Mouse (Mus musculus) gastrocnemius, postnatal 25 days (tissue): ENCODE data around the gene Nrl. TPM values are rescaled to one million over a fixed set of nuclear protein-coding genes. Genes with fewer than 3 reads are reported as not detected.
A peak's percentile ranks its signal among the peaks of the same experiment; 100 is the strongest.

Experiments
- DNase-seq: peaks from one replicate; pipeline ENCODE4 v3.0.0; 2022
- long read RNA-seq, 2 experiments: library from polyadenylated mRNA; stranded (forward); transcript quantifications; one replicate each; pipeline ENCODE4 v2.0.0; 2021
- total RNA-seq, 2 experiments: library from RNA; stranded (reverse); gene quantifications; 1 replicate in 1 of 2; 2 replicates in 1 of 2; pipeline ENCODE4 v1.2.3; 2021

The Nrl gene
- total RNA-seq: not detected
- long read RNA-seq, experiment 1: 0 reads
- long read RNA-seq, experiment 2: 0 reads

DNA sequence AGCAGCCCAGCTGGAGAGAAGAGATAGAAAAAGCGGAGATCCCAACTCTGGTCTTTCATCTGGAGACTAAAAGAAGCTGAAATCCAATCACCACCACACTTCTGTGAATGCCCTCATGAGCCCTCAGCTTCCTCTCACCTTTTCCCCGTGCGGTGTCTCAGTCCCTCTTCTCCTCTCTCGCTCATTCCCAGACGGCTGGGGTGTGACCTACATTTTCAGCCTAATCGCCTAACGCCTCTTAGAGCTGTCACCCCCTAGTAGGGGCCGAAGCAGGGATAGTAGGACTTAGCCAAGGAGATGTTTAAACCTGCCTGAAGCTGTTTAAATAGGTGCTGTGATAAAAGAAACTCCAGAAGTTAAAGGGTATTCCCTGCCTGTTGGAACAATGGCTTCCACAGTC is at the start of gene Nrl:
TSS of gene Nrl (minus strand) at position 197 of the 400 bp plus-strand sequence.
- DNase-seq: no peak

- no peak for DNase-seq
These were observed 47.0 kb upstream of the Nrl start for GRCm38 (mm10) chr14:55571760-55572159.

- no peak for DNase-seq
These were observed 45.8 kb upstream of the Nrl start for GRCm38 (mm10) chr14:55570588-55570987.

DNA sequence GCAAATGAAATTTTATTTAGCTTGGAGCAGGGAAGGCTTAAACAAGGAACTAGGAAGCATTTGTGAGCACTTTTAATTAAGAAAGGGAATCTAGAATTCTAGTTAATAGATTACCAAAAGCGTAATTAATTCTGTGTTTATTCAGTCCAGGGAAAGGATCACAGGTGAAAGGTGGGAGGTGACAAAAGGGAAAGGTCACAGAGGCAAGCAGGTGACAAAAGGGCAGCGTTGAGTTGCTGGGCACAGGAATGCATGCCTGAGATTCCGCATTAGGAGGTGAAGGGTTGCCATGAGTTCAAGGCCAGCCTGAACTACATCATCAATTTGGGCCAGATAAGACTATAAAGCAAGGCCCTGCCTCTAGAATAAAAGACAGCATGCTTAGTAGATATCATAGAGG is 42.7 kb upstream of the Nrl start:
- no peak for DNase-seq

- no peak for DNase-seq
These were observed 41.0 kb upstream of the Nrl start for GRCm38 (mm10) chr14:55565748-55566147.

GRCm38 (mm10) chr14:55563249-55563648 is 38.5 kb upstream of the Nrl start:
- no peak for DNase-seq

- DNase-seq: no peak
These were observed 37.1 kb upstream of the Nrl start for GRCm38 (mm10) chr14:55561860-55562259.

GRCm38 (mm10) chr14:55560202-55561073 is 35.7 kb upstream of the Nrl start, which contains the start of gene A730061H03Rik:
A730061H03Rik (minus strand) TSS chr14:55560406.
- DNase-seq: peak; percentile 99

DNA sequence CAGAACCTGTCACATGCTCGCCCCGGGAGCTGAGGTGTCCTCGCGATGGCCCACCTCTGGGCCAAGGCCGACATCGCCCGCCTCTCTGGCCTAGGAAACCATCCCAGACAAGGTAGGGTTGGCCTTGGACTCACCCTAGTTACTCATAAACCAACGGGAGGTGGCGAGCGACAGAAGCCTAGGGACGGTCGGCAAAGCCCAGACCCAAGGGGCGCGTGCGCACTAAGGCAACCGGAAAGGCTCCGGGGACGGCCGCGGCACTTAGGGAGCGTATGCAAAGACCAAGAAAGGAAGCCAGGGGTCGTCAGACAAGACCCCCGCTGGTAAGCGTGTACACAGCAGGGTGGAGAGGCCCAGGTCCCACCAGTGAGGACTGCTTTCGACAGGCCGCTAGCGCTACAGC is 35.0 kb upstream of the Nrl start, which contains the start of gene Dcaf11:
TSS of gene Dcaf11 (plus strand) at position 208 of the 403 bp plus-strand sequence.
- DNase-seq: peak; percentile 90

- no peak for DNase-seq
These were observed 34.1 kb upstream of the Nrl start for GRCm38 (mm10) chr14:55558740-55559448.

DNA sequence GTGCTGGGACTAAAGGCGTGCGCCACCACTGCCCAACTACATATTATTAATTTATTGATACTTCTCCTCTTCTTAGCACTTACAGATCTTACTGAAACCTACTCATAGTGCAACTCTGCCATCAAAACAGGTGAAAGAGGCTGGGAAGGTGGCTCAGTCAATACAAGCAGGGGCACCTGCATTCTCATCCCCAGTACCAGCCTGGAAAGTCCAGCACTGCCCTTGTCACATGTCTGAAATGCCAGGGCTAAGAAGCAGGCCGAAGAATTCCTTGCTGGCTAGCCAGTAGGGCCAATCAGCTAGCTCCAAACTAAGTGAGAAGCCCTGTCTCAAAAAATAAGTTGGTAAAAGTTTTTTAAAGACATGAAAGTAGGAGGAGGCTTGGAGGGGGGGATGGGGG is 32.8 kb upstream of the Nrl start:
- no peak for DNase-seq

DNA sequence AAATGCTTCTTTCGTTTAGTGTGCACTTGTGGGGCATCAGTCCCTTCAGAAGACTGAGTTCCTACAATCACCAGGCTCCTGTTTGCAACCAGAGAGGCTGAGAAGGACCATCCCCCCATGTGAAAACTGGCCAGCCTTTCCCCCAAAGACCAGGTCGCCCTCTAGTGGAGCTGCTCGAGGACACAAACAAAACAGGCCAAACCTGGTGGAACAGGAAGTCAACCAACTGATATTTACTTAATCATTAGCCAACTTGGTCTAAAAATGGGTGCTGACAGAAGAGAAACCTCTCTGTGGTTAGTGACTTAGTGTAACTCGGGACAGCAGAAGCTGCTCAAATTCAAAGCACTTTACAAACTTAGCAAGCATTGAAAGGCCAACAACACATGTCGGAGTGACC is 32.2 kb upstream of the Nrl start:
- DNase-seq: peak; percentile 62

- no peak for DNase-seq
These were observed 31.0 kb upstream of the Nrl start for GRCm38 (mm10) chr14:55555788-55556187.

- no peak for DNase-seq
These were observed 29.9 kb upstream of the Nrl start for GRCm38 (mm10) chr14:55554635-55555034.

- no peak for DNase-seq
These were observed 27.0 kb upstream of the Nrl start for GRCm38 (mm10) chr14:55551794-55552193.

- DNase-seq: no peak
These were observed 26.6 kb upstream of the Nrl start for GRCm38 (mm10) chr14:55551347-55551746.

DNA sequence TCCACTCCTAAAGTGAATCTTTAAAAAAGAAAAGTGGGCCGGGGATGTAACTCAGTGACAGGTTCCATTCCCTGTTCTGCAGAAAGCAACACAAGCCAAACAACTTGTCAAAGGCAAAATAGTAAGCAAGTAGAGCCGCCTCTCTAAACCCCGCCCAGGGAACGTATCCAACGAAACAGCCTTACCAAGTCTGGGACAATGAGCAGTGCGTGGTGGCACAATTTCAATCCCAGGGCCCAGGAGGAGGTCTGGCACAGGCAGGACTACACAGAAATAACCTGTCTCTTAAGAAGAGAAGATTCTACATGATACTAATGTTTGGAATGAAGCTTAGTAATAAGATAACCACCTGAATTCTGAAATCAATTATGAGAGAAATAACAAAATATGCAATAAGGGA is 25.4 kb upstream of the Nrl start:
- no peak for DNase-seq

DNA sequence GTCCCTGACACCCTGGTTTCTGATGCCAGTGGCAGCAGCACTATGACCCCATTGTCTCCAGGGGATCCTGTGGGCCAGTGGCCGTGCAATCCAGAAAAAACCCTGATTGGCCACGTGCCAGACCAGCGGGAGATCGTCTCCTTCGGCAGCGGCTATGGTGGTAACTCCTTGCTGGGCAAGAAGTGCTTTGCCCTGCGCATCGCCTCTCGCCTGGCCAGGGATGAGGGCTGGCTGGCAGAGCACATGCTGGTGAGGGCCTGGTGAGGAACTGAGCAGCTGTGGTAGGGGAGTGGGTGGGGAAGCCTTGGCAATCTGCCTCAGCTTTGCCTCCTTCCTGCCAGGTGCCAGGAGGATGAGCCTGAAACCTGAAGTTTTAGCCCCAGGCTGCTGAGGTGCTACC is 19.6 kb upstream of the Nrl start:
- no peak for DNase-seq

DNA sequence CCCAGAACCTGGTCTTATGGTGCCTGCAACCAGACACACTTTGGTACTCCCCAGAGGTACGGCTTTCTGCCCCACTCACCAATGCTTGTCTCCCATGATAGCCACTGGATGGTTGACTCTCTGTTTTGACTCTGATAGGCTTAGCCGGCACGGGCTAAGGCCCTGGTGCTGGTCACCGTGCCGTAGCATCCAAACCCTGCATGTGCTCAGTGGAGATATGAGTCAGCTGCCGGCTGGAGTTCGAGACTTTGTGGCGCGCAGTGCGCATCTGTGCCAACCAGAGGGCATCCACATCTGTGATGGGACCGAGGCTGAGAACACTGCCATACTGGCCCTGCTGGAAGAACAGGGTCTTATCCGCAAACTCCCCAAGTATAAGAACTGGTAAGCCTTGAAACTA is 17.5 kb upstream of the Nrl start:
- no peak for DNase-seq

GRCm38 (mm10) chr14:55540787-55541321 is 16.1 kb upstream of the Nrl start:
- DNase-seq: peak; percentile 76

DNA sequence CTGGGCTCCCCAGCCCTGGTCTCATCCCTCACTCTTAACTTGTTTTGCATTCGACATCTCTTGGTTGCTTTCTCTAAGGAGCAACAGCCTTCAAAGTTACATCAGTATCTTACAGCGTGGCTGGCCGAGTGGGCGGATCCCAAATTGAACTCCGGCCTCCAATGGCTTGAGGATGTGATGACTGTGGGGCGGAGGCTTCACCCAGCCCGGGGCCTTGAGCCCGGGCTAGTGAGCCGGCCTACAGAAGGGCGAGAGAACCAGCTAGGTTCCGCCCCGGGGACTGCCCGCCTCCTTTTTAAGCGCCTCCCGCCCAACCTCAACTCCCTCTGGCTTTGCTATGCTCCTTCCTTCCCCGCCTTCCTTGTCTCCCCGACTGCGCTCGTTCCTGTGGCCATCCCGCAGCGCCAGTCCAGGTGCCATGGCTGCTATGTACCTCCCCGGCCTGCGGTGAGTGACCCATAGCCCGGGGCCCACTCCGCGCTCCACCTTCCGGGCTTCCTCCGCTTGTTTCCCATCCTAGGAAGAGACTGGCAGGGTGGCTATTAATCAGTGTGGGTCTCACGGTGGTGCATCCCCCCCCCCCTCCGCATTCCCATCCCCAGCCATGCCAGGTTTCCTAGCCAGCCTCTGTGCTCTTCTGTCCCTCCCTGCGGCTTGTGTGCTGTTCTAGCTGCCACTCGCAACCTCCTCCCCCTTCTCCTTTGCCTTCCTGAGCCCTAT is 15.4 kb upstream of the Nrl start, which contains the start of gene Pck2:
TSS of gene Pck2 (plus strand) at position 200 of the 720 bp plus-strand sequence.
- DNase-seq: peak; percentile 91

- no peak for DNase-seq
These were observed 11.4 kb upstream of the Nrl start for GRCm38 (mm10) chr14:55536116-55536745.
